Mouse (Mus musculus): ENCODE measurements around the gene Btnl9.

Gene Btnl9

DNA sequence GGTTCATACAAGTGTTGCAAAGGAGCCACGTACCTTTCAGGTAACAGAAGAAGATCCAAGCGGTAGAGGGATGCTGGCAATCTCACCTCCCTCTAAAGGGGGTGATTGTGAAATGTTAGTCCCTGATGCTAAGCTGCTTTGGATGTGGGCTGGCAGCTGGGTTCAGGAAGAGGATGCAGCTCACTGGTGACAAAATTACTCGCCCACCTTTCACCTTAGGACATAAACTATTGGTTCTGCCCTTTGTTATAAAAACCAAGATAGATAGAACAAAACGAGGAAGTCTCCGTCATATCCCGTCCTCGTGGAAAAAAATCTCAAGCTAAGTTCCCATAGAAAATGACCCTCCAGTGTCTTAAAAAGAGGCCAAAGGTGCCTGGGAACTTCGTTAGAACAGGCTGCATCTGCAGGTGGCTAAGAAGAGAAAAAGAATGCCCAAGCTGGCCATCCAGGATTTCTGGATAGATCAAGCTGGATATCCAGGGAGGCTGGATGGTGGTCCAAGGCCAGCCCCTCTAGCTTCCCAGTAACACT is at the start of gene Btnl9:
Gene Btnl9 (minus strand): TSS at position 205 of the 534 bp plus-strand sequence.
- in situ Hi-C loops (cut with MboI, MseI): loop anchor here (5.0 to 25.0 kb wide), 3 partner anchors 75 to 228 kb away; partner anchors contain the start of gene Olfr1389 (in 1 of the 2)

DNA sequence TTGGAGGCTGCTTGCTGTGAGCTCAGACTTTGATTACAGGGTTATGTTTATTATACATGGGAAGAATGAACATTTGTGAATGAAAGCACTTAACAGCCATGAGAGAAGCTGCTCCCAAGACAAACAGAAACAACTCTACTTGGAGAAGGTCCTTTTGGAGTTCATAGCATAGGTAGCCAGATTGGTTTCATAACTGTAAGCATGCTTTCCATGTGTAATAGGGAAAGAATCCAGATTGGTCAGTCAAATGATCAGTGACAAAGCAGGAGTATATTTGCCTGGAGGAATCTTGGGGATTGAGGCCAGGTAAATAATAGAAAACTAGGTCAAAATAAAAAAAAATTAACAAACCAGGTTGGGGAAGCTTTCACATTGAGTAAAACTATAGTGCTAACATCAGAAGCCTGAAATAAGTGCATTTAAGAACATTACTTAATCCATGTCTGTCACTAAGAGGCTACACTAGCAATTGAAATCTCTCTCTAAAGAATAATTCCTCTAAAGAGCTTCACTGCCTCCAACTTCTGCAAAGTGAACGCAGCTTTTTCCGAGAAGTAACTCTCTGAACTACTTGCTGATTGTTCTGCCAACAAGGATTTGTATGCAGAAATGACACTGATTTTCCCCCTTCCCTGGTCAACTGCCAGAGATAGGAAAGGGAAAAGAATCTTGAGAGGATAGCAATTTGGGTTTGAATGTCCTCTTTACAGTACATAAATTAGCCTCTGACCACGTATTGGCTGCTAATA is 48.7 kb upstream of the Btnl9 start:
- in situ Hi-C loops (cut with MboI, MseI): no loop called here

DNA sequence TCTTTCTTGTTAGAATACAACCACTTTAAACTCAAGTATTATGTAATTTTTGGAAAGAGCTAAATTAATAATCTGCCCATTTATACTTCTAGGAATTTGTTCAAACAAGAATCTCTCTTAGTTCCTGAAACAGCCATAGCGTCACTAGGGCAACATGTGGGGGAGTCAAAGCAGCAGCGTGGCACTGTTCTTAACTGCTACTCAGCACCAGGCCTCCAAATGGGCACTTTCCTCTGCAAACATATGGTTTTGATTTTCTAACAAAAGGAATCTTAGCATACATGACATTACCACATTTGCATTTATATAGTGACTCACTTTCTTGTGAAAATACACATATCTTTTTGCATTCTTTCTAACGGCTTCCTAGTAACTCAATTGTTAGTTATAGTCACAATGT is 45.8 kb upstream of the Btnl9 start:
- in situ Hi-C loops (cut with MboI, MseI): no loop called here

DNA sequence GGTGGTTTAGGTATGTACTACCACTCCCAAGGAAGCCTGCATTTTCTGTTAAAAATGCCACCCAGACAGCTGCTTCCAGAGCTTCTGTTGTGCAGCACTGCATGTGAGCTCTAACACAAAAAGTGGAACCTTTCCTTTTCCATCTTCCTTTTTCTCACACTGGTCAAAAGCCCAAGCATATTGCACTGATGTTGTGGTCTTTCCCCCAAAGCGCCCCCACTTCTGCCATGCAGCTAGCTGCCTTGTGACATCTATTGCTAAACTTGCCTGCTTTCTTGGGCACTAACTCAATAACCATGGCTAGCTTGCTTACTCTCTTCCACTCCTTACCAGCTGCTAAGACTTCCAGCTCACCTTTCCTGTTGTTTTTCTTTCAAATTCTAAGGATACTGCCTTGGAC is 37.5 kb upstream of the Btnl9 start:
- in situ Hi-C loops (cut with MboI, MseI): no loop called here

DNA sequence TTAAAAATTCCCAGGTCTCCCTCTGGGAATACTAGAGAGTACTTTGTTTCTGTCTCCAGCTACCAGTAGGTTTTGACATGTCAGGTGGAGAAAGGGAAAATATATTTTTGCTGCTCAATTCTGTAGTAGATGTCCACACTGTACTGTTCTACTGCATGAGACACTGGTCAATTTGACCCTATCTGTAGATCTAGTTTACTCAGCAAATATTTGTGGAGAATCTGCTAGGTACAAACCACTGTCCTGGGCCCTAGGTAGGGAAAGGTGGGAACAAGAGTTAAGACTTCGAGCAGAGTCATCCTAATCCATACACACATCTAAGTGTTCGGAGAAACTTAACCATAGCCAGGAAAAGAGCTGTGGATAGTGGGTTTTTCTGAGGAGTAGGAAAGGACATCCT is 32.3 kb upstream of the Btnl9 start:
- in situ Hi-C loops (cut with MboI, MseI): no loop called here

DNA sequence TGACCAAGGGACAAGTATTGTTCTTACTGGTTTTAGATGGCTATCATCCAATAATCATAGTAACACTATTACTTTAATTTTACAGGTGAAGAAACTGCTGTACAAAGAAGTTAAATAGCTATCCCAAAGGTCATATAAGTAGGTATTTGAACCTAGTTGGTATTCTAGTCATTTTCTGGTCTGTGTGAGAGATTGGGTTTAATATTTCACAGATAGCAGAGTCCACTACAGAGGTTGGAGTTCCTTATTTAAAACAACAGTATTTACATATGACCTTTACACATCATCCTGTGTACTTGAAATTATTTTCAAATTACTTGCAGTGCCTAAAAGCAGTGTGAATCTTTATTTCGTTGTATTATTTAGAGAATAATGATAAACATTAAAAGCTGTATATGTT is 26.5 kb upstream of the Btnl9 start:
- in situ Hi-C loops (cut with MboI, MseI): no loop called here

DNA sequence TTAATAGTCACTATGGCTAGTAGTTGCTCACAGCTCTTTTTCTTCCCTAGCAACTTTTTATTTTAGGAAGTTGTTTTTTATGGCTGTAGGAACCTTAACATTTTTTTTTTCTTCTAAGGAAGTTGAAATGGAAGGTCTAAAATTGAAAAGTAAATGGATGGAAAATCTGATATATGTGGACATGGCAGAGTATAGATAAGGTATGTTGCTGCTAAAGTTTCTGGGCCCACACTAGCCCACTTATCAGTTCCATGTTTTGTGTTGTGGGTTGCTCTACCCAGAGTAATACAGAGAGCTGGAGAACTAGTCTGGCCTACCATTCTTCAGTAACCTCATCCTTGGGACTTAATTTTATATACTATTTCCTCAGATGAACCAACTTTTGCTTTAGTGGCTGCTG is 25.6 kb upstream of the Btnl9 start:
- in situ Hi-C loops (cut with MboI, MseI): no loop called here

DNA sequence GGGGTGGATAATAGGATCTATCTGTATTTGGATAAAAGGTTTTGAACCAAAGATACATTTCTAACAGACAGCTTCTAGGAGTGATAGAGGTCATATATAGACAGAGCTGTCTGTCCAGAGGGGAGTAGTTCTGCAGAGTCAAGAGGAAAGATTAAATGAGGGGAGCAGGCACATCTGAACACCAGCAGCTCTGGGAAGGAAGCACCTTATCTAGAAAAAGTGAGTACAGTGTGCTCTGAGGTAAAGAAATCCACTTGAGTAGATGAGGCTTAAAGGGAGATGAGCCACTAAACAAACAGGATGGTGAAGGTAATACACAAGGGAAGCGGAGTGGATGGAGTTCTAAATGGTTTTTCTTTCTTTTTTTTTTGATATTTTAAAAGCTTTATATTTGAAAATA is 20.5 kb upstream of the Btnl9 start:
- in situ Hi-C loops (cut with MboI, MseI): loop anchor here in 1 of 2 experiments (10.0 kb wide), 1 partner anchor 403 kb away; the partner anchor contains the start of gene Rack1

DNA sequence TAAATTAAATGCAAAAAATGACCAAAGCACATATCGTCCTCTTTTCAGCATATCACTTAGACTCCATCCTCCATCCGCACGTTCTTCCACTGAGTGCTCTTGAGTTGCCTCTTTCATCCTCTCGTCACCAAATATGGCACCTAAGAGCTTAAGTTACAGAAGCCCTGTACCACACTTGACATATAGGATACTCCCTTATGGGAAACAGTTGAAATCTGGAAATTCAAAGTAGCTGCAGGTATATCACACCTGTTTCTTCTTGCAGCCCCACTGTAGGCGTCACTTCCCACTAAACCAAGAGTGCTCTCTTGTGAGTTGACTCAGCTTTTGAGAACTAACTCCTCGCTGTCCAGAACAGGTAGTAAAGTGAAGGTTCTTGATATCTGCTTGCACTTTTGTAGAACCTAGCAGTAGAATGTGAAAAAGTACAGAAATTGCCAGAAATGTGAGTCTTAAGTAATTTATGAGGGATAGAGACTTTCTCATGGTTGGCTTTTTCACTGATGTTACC is 18.2 kb upstream of the Btnl9 start:
- in situ Hi-C loops (cut with MboI, MseI): loop anchor here in 1 of 2 experiments (10.0 kb wide), 1 partner anchor 400 kb away; the partner anchor contains the start of gene Rack1

DNA sequence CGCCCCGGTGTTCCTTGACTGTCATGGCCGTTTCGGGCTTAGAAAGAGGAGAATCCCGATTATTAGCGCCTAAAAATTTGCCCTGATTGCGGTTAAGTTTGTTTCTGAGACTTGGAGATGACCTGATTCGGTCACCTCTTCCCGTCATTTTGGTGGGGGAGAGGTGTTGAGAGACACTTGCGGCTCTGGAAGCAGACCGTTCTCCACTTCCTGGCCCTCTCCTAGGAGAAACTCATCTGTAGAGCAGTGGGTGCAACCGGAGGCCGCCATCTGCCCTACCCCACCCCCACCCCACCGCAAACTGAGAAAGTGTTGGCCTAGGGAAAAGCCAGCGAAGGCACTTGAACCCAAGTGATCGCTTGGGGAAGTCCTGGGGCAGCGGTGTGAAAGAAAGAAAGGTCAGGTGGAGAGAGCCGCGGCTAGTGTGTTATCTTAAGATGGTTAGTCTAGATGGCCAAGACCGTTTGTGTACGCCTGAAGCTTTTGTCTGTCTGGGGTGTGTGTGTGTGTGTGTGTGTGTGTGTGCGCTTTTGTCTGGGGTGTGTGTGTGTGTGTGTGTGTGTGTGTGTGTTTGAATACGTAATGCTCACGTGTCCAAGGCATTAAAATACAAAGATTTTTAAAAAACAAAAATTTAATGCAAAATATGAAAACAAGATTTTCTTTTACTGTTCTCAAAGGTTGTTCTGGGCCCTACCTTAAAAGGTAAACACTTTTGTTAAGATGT is 17.0 kb upstream of the Btnl9 start:
- in situ Hi-C loops (cut with MboI, MseI): loop anchor here (5.0 to 10.0 kb wide), 3 partner anchors 43 to 407 kb away; partner anchors contain the start of gene Rack1 (in 1 of the 2)

DNA sequence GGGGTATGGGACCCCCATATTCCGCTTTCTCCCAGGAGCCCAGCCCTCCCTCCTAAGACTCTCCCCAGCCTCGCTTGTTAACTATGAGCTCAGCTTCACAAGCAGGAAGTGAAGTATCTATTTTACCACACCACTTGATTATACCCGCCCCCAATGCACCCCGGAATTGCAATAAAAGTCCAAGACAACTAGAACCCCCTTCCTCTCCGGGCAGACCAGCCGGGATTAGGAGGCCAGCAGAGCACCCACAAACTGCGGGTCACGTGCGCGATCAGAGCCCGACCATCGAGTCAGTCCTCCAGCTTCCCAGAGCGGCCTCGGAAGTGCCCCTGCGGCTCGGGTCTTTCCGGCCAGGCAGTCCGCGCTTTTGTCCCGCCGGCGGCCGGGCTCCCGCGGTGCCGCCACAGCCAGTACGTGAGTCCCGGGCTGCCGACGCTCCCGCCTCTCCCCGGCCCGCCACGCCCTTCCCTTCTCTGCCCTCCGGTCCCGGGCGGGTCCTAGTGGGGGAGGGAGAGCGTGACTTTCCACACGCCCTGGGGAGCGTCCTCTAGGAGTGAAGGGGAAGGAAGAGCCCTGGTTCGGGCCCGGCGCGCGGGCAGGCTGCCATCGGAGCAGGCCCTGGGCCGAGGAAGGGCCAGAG is 16.3 kb upstream of the Btnl9 start, which contains the start of gene Zfp62:
Gene Zfp62 (plus strand): TSS at position 164 of the 640 bp plus-strand sequence.
- in situ Hi-C loops (cut with MboI, MseI): loop anchor here (5.0 to 10.0 kb wide), 3 partner anchors 44 to 406 kb away; partner anchors contain the start of gene Rack1 (in 1 of the 2)

DNA sequence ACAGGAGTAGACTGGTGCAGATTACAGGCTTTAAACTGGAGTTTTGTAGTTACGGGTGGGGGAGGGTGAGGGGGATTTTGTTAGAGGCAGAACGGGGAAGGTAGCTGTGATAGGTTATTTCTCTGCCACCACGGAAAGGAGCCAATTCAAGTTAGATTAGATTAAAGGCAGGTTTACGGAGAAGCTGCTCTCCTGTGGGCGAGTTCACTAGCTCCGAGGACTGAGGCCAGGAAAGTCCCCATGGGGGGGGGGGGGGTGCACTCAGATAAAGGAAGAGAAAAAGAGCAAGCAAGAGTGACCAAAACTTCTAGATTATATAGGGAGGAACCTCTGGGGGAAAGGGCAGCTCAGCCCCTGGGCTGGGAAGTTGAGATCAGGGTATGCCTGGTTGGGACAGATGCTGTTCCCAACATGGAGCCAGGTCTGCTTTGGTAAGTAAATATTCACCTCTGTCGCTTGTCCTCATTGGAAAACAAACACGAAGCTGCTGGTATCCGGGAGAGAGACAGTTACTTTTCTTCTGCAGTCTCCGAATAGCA is 15.6 kb upstream of the Btnl9 start:
- in situ Hi-C loops (cut with MboI, MseI): loop anchor here (5.0 to 10.0 kb wide), 3 partner anchors 45 to 405 kb away; partner anchors contain the start of gene Rack1 (in 1 of the 2)

DNA sequence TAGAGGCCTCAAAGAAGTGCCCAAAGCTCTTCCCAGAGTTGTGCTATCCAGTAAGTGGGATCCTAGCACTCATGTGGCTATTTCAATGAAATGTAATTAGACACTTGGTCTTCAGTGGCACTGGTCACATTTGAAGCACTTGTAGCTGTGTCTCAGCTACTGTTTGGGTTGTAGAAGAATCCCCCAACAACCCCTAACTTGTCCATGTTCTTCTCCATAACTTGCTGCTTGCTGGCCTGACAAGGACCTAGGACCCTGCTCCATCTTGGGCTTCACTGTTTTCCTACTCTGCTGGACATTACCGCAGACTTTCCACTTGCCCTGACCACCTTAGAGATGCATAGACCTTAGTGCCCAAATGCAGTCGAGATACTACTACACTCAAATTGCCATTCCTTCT is 15.1 kb upstream of the Btnl9 start:
- in situ Hi-C loops (cut with MboI, MseI): loop anchor here (5.0 to 10.0 kb wide), 3 partner anchors 45 to 405 kb away; partner anchors contain the start of gene Rack1 (in 1 of the 2)

DNA sequence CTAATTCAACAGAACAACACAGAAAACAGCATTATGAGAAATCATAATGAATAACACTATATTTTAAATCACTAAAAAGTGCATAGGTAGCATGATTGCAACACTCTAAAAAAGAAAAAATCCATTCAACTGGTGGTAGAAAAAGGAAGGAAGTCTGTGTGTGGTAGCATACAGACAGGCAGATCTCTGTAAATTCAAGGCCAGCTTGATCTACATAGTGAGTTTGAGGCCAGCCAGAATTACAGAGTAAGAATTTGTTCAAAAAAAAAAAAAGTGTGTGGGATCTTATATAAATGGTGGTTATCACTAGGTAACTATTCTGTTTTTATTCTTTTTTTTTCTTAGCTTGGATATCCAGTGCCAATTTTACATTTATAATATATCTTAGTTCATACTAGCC is 14.2 kb upstream of the Btnl9 start:
- in situ Hi-C loops (cut with MboI, MseI): loop anchor here (5.0 to 10.0 kb wide), 3 partner anchors 46 to 404 kb away; partner anchors contain the start of gene Rack1 (in 1 of the 2)

DNA sequence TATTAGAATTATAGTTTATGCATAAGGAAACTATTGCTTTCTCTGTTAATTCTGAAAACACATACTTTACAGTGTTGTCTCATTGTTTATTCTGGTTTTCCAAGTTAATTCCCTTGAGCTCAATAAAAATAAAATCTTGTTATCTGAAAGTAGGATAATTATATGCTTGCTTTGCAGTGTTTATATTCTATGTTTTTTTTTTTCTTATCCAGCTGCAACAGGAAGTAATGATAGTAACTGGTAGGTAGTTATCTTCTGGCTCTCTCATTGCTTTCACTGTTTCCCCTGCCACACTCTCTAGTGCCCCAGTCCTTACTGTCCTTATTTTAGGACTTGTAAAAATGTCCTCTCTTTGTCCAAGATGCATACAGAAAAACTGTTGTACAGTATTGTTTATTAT is 13.7 kb upstream of the Btnl9 start:
- in situ Hi-C loops (cut with MboI, MseI): loop anchor here (5.0 to 10.0 kb wide), 3 partner anchors 47 to 403 kb away; partner anchors contain the start of gene Rack1 (in 1 of the 2)

DNA sequence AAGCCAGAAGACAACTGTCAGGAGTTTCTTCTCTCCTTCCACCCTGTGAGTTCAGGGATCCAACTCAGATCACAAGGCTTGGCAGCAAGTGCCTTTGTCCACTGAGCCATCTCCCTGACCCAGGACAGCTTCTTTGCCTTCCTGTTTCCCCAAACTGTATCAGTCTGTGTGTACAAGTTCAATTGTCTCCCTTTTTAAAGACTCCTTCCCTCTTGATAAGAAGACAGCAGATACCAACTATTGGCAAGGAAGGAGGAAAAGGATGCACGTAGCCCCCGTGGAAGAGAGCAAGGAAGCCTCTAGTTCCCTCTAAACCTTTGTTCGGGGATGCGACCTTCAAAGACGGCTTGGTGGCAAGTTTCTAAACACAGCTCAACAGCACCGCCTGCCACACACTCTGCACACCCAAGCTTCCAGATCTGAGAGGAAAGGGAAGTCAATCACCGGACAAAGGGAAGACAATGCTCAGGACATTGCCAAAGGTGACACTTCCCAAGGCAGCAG is 8.9 kb upstream of the Btnl9 start:
- in situ Hi-C loops (cut with MboI, MseI): loop anchor here in 1 of 2 experiments (10.0 to 25.0 kb wide), 2 partner anchors 216 to 779 kb away; partner anchors contain the start of gene Olfr1389

DNA sequence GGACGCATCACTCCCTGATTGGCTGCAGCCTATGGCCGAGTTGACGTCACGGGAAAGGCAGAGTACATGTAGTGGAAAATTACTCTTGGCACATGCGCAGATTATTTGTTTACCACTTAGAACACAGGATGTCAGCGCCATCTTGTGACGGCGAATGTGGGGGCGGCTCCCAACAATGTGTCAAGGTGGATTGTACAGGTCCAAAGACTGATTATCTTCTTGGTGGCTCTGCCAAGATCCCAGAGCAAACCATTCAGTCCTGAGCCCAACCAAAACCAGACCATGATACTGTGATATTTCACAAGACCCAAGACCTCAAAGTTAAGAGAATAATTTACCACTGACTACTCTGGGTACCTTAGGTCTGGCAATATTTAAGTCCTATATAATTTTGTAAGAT is 7.8 kb upstream of the Btnl9 start:
- in situ Hi-C loops (cut with MboI, MseI): loop anchor here in 1 of 2 experiments (10.0 to 25.0 kb wide), 2 partner anchors 218 to 780 kb away; partner anchors contain the start of gene Olfr1389

DNA sequence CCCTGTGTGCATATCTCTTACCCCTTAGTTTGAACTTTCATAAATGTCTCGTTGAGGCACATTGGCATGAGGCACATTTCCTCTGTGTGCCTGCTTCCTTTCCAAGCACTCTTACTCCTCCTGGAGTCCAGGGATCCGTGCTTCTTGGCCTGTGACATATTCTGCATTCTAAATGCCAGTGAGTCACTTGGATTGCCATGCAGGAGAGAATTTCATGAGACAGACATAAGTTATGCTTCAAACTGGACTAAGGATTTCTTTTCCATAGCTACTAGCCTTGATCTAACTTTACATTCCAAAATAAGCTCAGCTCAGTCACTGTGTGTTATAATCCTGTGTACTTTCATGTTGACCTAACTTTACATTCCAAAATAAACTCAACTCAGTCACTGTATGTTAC is 4.1 kb upstream of the Btnl9 start:
- in situ Hi-C loops (cut with MboI, MseI): loop anchor here in 1 of 2 experiments (10.0 to 25.0 kb wide), 2 partner anchors 221 to 784 kb away; partner anchors contain the start of gene Olfr1389

DNA sequence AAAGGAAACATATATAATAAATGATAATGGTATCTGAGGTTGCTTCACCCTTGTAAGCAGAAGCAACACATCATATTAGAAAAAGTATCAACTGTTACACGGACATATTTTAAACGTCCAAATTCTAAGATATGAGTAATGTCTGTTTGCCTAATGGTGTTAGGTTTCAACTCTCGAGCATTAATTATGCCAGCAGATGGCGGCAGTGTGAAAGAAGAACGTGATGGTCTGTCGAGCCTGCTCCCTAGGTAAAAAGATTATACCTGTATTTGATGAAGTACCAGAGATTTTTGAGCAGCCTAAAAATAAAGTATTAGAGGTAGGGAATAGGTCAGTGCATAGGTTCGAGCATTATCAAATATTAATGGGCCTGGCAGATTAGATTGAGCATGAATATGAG is 2.8 kb upstream of the Btnl9 start:
- in situ Hi-C loops (cut with MboI, MseI): loop anchor here (5.0 to 25.0 kb wide), 4 partner anchors 73 to 785 kb away; partner anchors contain the start of gene Olfr1389 (in 1 of the 2)

DNA sequence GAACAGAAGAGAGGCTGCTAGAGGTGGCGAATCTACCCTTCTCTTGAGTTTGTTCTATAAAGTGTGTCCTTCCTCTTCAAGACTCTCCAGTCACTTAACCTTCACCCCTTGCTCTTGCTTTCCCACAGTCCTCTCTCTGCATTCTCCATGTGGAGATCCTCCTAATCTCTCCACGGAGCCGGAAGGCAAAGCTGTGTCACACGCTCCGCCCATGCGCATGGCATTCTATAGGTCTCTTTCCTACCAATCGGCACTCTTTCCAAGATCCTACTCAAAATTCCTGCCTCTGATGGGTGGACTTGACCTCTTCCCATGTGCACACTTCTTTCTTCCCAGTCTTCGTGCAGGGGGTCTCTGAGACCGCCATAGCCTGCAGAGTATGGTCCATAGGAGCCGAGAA is 742 bp upstream of the Btnl9 start:
- in situ Hi-C loops (cut with MboI, MseI): loop anchor here (5.0 to 25.0 kb wide), 3 partner anchors 75 to 227 kb away; partner anchors contain the start of gene Olfr1389 (in 1 of the 2)

Measured in T-helper 17 cell (primary cell).